Mouse (Mus musculus): ENCODE data around the gene Luc7l2. TPM values are rescaled to one million over a fixed set of nuclear protein-coding genes. Genes with fewer than 3 reads are reported as not detected.

The Luc7l2 gene
- 28.3 and 31.9 TPM in 2 replicates for polyA plus RNA-seq (2015; fragmentation: Nextera tagmentation; extraction: Ambion mirVana)

DNA sequence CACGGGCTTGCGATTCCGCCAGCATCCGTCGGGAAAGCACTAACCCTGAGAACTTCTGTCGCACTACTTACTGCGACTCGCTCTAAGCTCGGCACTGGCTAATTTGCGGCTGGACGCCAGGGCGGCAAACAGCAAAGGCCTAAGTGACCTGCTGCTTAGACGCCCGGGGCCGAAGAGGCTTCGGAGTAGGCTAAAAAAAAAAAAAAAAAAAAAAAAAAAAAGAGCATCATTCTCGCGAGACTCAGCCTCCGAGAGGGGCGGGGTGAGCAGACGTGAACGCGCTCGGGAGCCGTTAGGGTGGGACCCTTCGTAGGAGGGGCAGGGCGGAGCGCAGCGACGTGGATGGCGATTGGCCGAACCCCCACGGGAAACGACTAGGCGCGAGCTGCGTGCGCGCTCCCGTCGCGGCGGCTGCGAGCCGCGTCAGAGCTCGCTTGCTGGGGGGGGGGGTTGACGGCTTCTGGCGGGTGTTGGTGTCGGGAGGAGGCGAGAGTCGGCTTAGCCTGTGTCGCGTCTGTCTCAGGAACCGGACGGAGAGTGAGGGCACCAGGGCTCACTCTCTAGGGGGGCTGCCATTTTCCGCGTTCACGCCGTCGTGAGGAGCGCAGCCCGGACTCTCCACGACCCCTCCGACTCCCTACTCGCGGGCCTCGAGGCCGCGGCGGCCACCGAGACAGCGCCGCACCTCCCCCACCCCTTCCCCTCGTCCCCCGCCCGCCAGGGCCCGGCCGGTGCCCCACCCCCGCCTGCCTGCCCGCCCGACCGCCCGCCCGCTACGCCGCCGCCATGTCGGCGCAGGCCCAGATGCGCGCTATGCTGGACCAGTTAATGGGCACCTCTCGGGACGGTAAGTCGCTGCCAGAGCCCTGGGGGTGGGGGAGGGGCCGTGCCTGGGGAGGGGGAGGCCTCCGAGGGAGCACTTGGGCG is at the start of gene Luc7l2:
Gene Luc7l2, plus strand, starts transcription at position 273 of the 927 bp plus-strand sequence.
- ATAC-seq (replicated peaks; ENCODE audit: extremely low read depth, insufficient read depth, low FRiP score): peak; percentile 90
- Histone ChIP-seq H3K36me3 (ENCODE audit: control insufficient read depth, insufficient read depth) (no peaks in the 10 kb centered on the region), H3K9me3 (replicated peaks; ENCODE audit: control insufficient read depth, low read length) (no peaks in the 10 kb centered on the region), H3K4me1 (ENCODE audit: control insufficient read depth, insufficient read depth, low read length) (peaks cover 17% of the 10 kb centered on the region), H3K4me3 (ENCODE audit: low read length) (peak within 1 kb of the TSS; percentile 88), H3K4me2 (ENCODE audit: low read depth, low read length) (peak within 1 kb of the TSS; percentile 77), H3K27ac (ENCODE audit: low read length) (peak within 1 kb of the TSS; percentile 100), H3K27me3 (ENCODE audit: control insufficient read depth, insufficient read depth, low read length) (no peaks in the 10 kb centered on the region), H3K9ac (ENCODE audit: low read length) (peak within 1 kb of the TSS; percentile 95)
- under 1% methylated on average over 65 of the region's 98 CpGs for WGBS

DNA sequence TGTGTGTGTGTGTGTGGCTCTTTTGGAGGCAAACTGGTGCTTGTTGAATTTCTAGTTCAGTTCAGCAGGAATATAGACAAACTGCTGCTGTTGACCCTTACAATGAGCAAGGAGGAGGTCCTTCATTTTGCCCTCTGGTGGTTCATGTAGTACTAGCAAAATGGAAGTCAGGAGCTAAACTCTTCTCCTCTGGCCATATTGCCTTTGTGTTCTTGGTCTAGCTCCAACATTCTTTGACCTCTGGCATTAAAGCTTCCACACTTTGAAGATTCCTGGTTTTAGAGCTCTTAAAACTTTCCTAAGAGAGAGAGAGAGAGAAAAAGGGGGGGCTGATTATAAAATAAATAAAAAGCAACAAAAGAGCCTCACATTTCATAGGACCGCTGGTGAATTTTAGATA is 39.0 kb upstream of the Luc7l2 start:
- ATAC-seq (replicated peaks; ENCODE audit: extremely low read depth, insufficient read depth, low FRiP score): no peak
- Histone ChIP-seq H3K4me2 (ENCODE audit: low read depth, low read length) (no peak overlapping the region), H3K4me1 (ENCODE audit: control insufficient read depth, insufficient read depth, low read length) (no peaks in the 10 kb centered on the region), H3K9me3 (replicated peaks; ENCODE audit: control insufficient read depth, low read length) (no peaks in the 10 kb centered on the region), H3K27me3 (ENCODE audit: control insufficient read depth, insufficient read depth, low read length) (no peaks in the 10 kb centered on the region), H3K4me3 (ENCODE audit: low read length) (no peak overlapping the region), H3K36me3 (ENCODE audit: control insufficient read depth, insufficient read depth) (peaks cover 3% of the 10 kb centered on the region; the same call in 1 of the 2 replicates), H3K27ac (ENCODE audit: low read length) (no peak overlapping the region), H3K9ac (ENCODE audit: low read length) (no peak overlapping the region)
- WGBS: 93% methylated on average over 1 of the region's 1 CpGs

DNA sequence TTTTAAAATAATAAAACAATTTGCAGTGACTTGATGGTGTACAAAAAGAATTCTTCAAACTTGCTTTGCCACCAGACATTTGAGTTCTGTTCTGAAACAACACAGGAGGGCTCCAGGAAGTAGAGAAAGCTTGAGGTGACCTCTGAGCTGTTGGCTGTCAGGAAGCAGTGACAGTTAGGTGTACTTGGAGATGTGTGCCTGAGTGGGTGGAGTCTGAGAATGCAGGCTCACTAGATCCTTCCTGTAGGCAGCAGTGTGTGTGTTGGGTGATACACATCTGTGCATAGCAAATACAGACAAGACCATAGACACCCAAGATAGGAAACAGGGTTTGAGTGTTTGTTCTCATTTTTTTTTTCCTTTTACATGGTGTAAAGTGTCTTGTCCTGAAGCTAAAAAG is 38.3 kb upstream of the Luc7l2 start:
- Histone ChIP-seq H3K36me3 (ENCODE audit: control insufficient read depth, insufficient read depth) (0 out of 2 replicates have a peak, but pooled peaks cover 2% of the 10 kb centered on the region), H3K4me2 (ENCODE audit: low read depth, low read length) (no peak overlapping the region), H3K4me1 (ENCODE audit: control insufficient read depth, insufficient read depth, low read length) (no peaks in the 10 kb centered on the region), H3K9ac (ENCODE audit: low read length) (no peak overlapping the region), H3K4me3 (ENCODE audit: low read length) (no peak overlapping the region), H3K27me3 (ENCODE audit: control insufficient read depth, insufficient read depth, low read length) (no peaks in the 10 kb centered on the region), H3K9me3 (replicated peaks; ENCODE audit: control insufficient read depth, low read length) (no peaks in the 10 kb centered on the region), H3K27ac (ENCODE audit: low read length) (0 out of 2 replicates have a peak overlapping the region, but pooled peaks have one; percentile 14)
- ATAC-seq (replicated peaks; ENCODE audit: extremely low read depth, insufficient read depth, low FRiP score): no peak

DNA sequence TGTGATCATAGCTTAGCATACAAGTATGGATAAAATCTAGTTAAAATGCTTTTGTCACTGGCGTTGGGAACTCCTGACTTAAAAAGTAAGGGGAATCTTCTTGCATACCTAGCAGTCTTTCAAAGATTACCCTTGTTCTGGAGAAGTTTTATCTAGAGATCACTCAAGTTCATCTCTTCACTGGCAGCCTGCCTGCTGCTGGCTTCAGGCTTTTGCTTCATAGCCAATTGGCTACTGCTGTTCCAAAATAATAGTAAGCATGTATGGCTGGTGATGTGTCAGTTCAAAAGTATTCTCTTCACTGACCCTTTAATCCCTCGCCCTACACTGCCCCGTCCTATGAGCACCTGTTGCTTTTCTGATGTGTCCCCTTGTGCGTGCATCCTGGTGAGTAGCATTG is 35.9 kb upstream of the Luc7l2 start:
- Histone ChIP-seq H3K4me1 (ENCODE audit: control insufficient read depth, insufficient read depth, low read length) (no peaks in the 10 kb centered on the region), H3K4me3 (ENCODE audit: low read length) (no peak overlapping the region), H3K27me3 (ENCODE audit: control insufficient read depth, insufficient read depth, low read length) (no peaks in the 10 kb centered on the region), H3K9me3 (replicated peaks; ENCODE audit: control insufficient read depth, low read length) (no peaks in the 10 kb centered on the region), H3K4me2 (ENCODE audit: low read depth, low read length) (no peak overlapping the region), H3K9ac (ENCODE audit: low read length) (no peak overlapping the region), H3K27ac (ENCODE audit: low read length) (no peak overlapping the region), H3K36me3 (ENCODE audit: control insufficient read depth, insufficient read depth) (no peaks in the 10 kb centered on the region)
- WGBS: 74% methylated on average over 4 of the region's 4 CpGs
- no peak for ATAC-seq (replicated peaks; ENCODE audit: extremely low read depth, insufficient read depth, low FRiP score)

DNA sequence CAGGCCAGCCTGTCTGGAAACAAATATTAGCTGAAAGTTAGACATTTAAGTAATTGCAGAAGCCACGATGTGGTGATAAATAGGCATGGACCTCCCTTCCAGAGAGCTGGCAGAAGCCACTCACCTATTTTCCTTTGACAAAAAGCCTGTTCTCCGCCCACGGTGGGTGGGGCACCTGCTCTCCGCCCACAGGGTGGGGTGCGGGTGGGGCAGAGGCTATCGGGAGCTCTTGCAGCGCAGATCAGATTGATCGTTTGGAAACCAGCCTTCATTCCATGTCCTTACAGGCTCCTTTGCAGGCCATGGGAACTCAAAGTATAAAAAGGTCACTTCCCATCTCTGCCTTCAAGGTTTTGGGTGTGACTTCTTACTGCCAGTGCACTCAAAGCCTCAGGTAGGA is 27.3 kb upstream of the Luc7l2 start:
- Histone ChIP-seq H3K9me3 (replicated peaks; ENCODE audit: control insufficient read depth, low read length) (no peaks in the 10 kb centered on the region), H3K4me1 (ENCODE audit: control insufficient read depth, insufficient read depth, low read length) (peaks cover 4% of the 10 kb centered on the region; the same call in 1 of the 2 replicates), H3K36me3 (ENCODE audit: control insufficient read depth, insufficient read depth) (no peaks in the 10 kb centered on the region), H3K4me3 (ENCODE audit: low read length) (no peak overlapping the region), H3K9ac (ENCODE audit: low read length) (no peak overlapping the region), H3K4me2 (ENCODE audit: low read depth, low read length) (peak overlapping the region; percentile 42), H3K27me3 (ENCODE audit: control insufficient read depth, insufficient read depth, low read length) (no peaks in the 10 kb centered on the region), H3K27ac (ENCODE audit: low read length) (no peak overlapping the region)
- ATAC-seq (replicated peaks; ENCODE audit: extremely low read depth, insufficient read depth, low FRiP score): no peak
- 18% methylated on average over 8 of the region's 8 CpGs for WGBS

DNA sequence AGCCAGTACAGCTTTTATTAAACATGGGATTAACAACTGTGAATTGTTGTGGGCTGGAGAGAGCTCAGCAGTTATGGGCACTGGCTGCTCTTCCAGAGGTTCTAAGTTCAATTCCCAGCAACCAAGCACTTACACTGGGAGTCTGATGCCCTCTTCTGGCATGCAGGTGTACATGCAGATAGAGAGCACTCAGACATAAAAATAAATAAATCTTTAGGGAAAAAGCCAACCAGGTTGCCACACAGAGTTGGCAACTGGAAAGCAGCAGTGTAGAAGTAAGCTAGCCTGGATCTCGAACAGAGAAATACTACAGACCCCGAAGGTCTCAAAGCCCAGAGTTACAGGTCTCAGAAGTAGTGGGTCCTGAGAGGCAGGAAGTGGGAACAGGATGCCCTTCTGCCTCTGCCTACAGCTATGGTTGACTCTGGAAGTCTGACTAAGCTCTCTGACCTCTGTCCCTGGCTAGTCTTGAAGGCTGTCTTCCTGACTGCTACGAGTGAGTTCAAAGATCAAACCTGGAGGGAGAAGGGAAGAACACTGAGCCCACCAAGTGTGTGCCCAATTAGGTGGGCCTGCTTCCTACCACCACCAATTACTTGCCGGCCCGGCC is 19.8 kb upstream of the Luc7l2 start:
- ATAC-seq (replicated peaks; ENCODE audit: extremely low read depth, insufficient read depth, low FRiP score): no peak
- Histone ChIP-seq H3K9ac (ENCODE audit: low read length) (no peak overlapping the region), H3K27ac (ENCODE audit: low read length) (no peak overlapping the region), H3K4me1 (ENCODE audit: control insufficient read depth, insufficient read depth, low read length) (peaks cover 8% of the 10 kb centered on the region; the same call in 1 of the 2 replicates), H3K4me2 (ENCODE audit: low read depth, low read length) (no peak overlapping the region), H3K36me3 (ENCODE audit: control insufficient read depth, insufficient read depth) (no peaks in the 10 kb centered on the region), H3K9me3 (replicated peaks; ENCODE audit: control insufficient read depth, low read length) (no peaks in the 10 kb centered on the region), H3K27me3 (ENCODE audit: control insufficient read depth, insufficient read depth, low read length) (no peaks in the 10 kb centered on the region), H3K4me3 (ENCODE audit: low read length) (no peak overlapping the region)
- WGBS: 58% methylated on average over 5 of the region's 5 CpGs

DNA sequence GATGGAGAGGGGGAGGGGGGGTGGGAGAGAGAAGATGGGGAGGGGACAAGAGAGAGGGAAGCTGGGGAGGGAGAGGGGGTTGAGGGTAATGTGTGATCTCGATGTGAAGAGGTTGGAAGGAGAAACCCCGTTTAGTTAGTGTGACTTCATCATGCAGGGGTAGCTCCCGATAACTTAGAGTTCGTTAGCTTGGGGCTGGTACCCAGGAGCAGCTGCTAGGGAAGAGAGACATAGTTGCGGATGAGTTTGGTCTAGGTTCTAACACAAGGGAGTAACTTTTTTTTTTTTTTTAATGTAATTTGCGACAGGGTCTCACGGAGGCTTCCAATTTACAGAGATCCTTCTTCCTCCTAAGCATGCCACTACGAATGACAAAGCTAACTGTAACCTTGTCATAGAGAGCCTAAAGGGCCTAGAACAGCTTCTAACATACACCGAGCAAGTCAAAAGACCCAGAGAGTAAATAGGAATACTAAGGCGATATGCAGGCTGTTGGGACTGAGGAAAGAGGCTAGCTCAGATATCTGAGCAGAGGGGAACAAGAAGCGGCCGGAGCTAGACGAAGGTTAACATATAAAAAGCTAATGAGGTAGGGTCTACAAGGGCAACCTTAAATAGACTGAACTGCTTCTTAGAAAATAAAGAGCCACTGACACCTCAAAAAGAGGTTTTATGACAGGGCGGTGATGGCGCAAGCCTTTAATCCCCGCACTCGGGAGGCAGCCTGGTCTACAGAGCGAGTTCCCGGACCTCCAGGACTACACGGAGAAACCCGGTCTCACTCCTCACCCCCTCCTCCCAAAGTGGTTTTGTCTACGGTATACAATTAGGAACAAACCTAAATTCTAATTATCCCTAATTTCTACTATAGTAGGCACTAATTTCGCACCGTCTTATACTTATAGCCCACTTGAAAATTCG is 18.4 kb upstream of the Luc7l2 start:
- Histone ChIP-seq H3K36me3 (ENCODE audit: control insufficient read depth, insufficient read depth) (no peaks in the 10 kb centered on the region), H3K4me1 (ENCODE audit: control insufficient read depth, insufficient read depth, low read length) (peaks cover 10% of the 10 kb centered on the region; the same call in 1 of the 2 replicates), H3K27me3 (ENCODE audit: control insufficient read depth, insufficient read depth, low read length) (no peaks in the 10 kb centered on the region), H3K9me3 (replicated peaks; ENCODE audit: control insufficient read depth, low read length) (no peaks in the 10 kb centered on the region), H3K9ac (ENCODE audit: low read length) (peak overlapping the region; percentile 81), H3K27ac (ENCODE audit: low read length) (peak overlapping the region; percentile 100), H3K4me3 (ENCODE audit: low read length) (peak overlapping the region; percentile 97), H3K4me2 (ENCODE audit: low read depth, low read length) (peak overlapping the region; percentile 82)
- ATAC-seq (replicated peaks; ENCODE audit: extremely low read depth, insufficient read depth, low FRiP score): peak; percentile 7
- 8% methylated on average over 25 of the region's 25 CpGs for WGBS

DNA sequence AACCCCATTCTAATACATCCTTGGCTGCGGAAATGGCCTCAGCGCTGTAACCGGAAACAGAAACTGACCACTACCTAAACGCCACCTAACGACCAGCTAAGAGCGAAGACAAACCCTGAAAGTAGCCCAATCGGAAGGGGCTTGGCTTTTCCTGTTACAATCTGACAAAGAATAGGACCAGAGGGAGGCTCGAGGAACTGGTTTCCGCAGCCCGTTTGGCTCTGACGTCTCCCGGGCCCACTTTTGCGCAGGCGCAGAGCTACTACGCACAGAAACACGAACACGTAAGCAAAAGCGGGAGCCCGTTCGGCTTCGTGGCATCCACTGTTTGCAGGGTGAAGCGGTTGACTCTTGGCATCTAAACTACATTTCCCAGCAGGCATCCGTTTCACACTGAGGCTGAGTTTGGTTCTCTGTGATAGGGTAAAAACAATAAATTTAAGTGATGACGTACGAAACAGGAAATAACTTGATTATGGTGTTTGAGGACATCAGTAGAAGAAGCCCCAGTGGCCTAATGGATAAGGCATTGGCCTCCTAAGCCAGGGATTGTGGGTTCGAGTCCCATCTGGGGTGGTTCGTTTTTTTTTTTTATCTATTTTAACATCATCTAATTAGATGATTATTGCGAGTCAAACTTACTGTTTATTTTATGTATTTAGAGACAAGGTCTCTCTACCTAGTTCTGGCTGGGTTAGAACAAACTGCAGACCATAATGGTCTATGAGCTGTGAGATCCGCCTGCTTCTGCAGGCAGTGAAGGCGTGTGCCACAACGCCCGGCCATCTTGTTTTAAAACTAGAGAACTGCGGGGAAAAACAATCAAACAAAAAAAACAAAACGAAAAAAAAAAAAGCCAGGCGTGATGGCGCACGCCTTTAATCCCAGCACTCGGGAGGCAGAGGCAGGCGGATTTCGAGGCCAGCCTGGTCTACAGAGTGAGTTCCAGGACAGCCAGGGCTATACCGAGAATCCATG is 17.4 kb upstream of the Luc7l2 start, which contains the start of gene Fmc1:
Gene Fmc1, plus strand, starts transcription at position 75 of the 978 bp plus-strand sequence.
- peak; percentile 83 for ATAC-seq (replicated peaks; ENCODE audit: extremely low read depth, insufficient read depth, low FRiP score)
- H3K4me2 ChIP-seq (ENCODE audit: low read depth, low read length): peak within 1 kb of the TSS; percentile 82
- H3K27ac ChIP-seq (ENCODE audit: low read length): peak within 1 kb of the TSS; percentile 100
- WGBS: 5% methylated on average over 41 of the region's 41 CpGs
- H3K9me3 ChIP-seq (replicated peaks; ENCODE audit: control insufficient read depth, low read length): no peaks in the 10 kb centered on the region
- H3K27me3 ChIP-seq (ENCODE audit: control insufficient read depth, insufficient read depth, low read length): no peaks in the 10 kb centered on the region
- H3K9ac ChIP-seq (ENCODE audit: low read length): peak within 1 kb of the TSS; percentile 98
- H3K4me1 ChIP-seq (ENCODE audit: control insufficient read depth, insufficient read depth, low read length): peaks cover 10% of the 10 kb centered on the region; the same call in 1 of the 2 replicates
- H3K4me3 ChIP-seq (ENCODE audit: low read length): peak within 1 kb of the TSS; percentile 97
- no peaks in the 10 kb centered on the region for H3K36me3 ChIP-seq (ENCODE audit: control insufficient read depth, insufficient read depth)
